In genomic region chr12:85572047-85572475, GRCm38 (mm10) we compare ENCODE assay signal across 8 mouse cellular contexts. TPM values are rescaled to one million over a fixed set of nuclear protein-coding genes. Genes with fewer than 3 reads are reported as not detected.
DNase-seq lines count a peak whose midpoint lies in the region; ATAC-seq and TF ChIP-seq lines count a peak whose summit lies in the region.
"Had no signal": no experiment of that assay in that cellular context is flagged by ENCODE, and none has a peak within 500 bp of the region (broad histone marks: within the 10 kb centered on the region; RNA-seq: fewer than 3 reads in every experiment).

No protein-coding gene starts in this region.

- no peak for TF ChIP-seq POLR2A in cerebellum, adult 2 months (IDR thresholded peaks at IDR 0.05; ENCODE audit: borderline replicate concordance, insufficient read depth, low read length)

- TF ChIP-seq CTCF in cerebellum, adult 2 months (IDR thresholded peaks at IDR 0.05; ENCODE audit: borderline replicate concordance, insufficient read depth, low read depth, low read length) = no peak
- TF ChIP-seq CTCF in forebrain, postnatal 0 days (IDR thresholded peaks at IDR 0.05; ENCODE audit: low read depth) = no peak
- no peak for TF ChIP-seq CTCF in midbrain, postnatal 0 days (IDR thresholded peaks at IDR 0.05)

- no peaks in the 10 kb centered on the region for H3K4me1 ChIP-seq in cerebellum, adult 2 months (ENCODE audit: control insufficient read depth, insufficient read depth, low read length)
- 0 out of 2 replicates have a peak, but pooled peaks cover 9% of the 10 kb centered on the region for H3K4me1 ChIP-seq in forebrain, postnatal 0 days (ENCODE audit: insufficient read depth)
- H3K4me1 ChIP-seq in midbrain, postnatal 0 days (ENCODE audit: insufficient read depth, low read length) = 0 out of 2 replicates have a peak, but pooled peaks cover 9% of the 10 kb centered on the region

- no peaks in the 10 kb centered on the region for H3K36me3 ChIP-seq in forebrain, postnatal 0 days (ENCODE audit: insufficient read depth)
- H3K36me3 ChIP-seq in midbrain, postnatal 0 days (ENCODE audit: insufficient read depth, low read length) = no peaks in the 10 kb centered on the region

- peak; percentile 94 for ATAC-seq in forebrain, postnatal 0 days
- peak; percentile 89 for ATAC-seq in midbrain, postnatal 0 days (ENCODE audit: low FRiP score)

- no peaks in the 10 kb centered on the region for H3K27me3 ChIP-seq in cerebellum, adult 2 months (ENCODE audit: control insufficient read depth, insufficient read depth, low read length)
- no peaks in the 10 kb centered on the region for H3K27me3 ChIP-seq in forebrain, postnatal 0 days (ENCODE audit: insufficient read depth, low read length)
- no peaks in the 10 kb centered on the region for H3K27me3 ChIP-seq in midbrain, postnatal 0 days (ENCODE audit: insufficient read depth, low read length)

- H3K9ac ChIP-seq in forebrain, postnatal 0 days = no peak overlapping the region
- no peak overlapping the region for H3K9ac ChIP-seq in midbrain, postnatal 0 days (replicated peaks; ENCODE audit: low read length, poor library complexity, severe bottlenecking)

- H3K27ac ChIP-seq in cerebellum, adult 2 months (ENCODE audit: insufficient read depth, low read length) = no peak overlapping the region
- H3K27ac ChIP-seq in forebrain, postnatal 0 days (ENCODE audit: low read depth, low read length) = peak overlapping the region; percentile 22
- H3K27ac ChIP-seq in midbrain, postnatal 0 days (ENCODE audit: low read depth, low read length) = 0 out of 2 replicates have a peak overlapping the region, but pooled peaks have one; percentile 26

- WGBS in cerebellum, adult 2 months = 33% methylated on average over 10 of the region's 10 CpGs
- WGBS in forebrain, postnatal 0 days = 20% methylated on average over 10 of the region's 10 CpGs
- 17% methylated on average over 10 of the region's 10 CpGs for WGBS in midbrain, postnatal 0 days

- DNase-seq in WW6 (ENCODE audit: low read depth, low spot score) = peak; percentile 48
- DNase-seq in cerebellum, adult 2 months = peak; percentile 53 to 62
- DNase-seq in forebrain, postnatal 0 days = peak; percentile 68
- peak; percentile 82 for DNase-seq in heart, postnatal 4 days
- peak; percentile 49 to 81 for DNase-seq in left cerebral cortex, postnatal 10 days (ENCODE audit: extremely low spot score in 1 of 2, low spot score in 2 of 2)
- DNase-seq in midbrain, postnatal 0 days (ENCODE audit: low spot score) = peak; percentile 86
- peak; percentile 49 to 75 for DNase-seq in urinary bladder, postnatal 36 days (ENCODE audit: low spot score in 2 of 2)

- H3K4me3 ChIP-seq in cerebellum, adult 2 months (replicated peaks; ENCODE audit: insufficient read depth, low read depth, low read length) = peak overlapping the region; percentile 36
- H3K4me3 ChIP-seq in forebrain, postnatal 0 days (ENCODE audit: low read depth, low read length) = no peak overlapping the region
- H3K4me3 ChIP-seq in midbrain, postnatal 0 days (ENCODE audit: low read depth, low read length) = no peak overlapping the region
- H3K4me3 ChIP-seq: erythroblast, embryonic 14.5 days had no signal

- H3K9me3 ChIP-seq in forebrain, postnatal 0 days (ENCODE audit: low read length) = no peaks in the 10 kb centered on the region
- no peaks in the 10 kb centered on the region for H3K9me3 ChIP-seq in midbrain, postnatal 0 days (ENCODE audit: low read length)

- peak overlapping the region; percentile 16; the same call in 1 of the 2 replicates for H3K4me2 ChIP-seq in forebrain, postnatal 0 days (ENCODE audit: low read depth)
- H3K4me2 ChIP-seq in midbrain, postnatal 0 days (ENCODE audit: low read depth, low read length, poor library complexity, severe bottlenecking) = peak overlapping the region; percentile 7; the same call in 1 of the 2 replicates

- intact Hi-C loops in left cerebral cortex, postnatal 10 days (cut with DNase I) = no loop called here

RNA-seq across cellular contexts. Expression of gene Jdp2, which starts 26.8 kb away (rescaled TPM):
- 27.5 and 28.7 TPM in 2 replicates for polyA plus RNA-seq in cerebellum, adult 2 months (2012; rRNA removed)
- 10.4 and 17.2 TPM in 2 replicates for total RNA-seq in forebrain, postnatal 0 days (2014; rRNA removed)
- 0.24 and 0.60 TPM in 2 replicates for polyA plus RNA-seq in forebrain, postnatal 0 days (2015; fragmentation: Nextera tagmentation; extraction: Ambion mirVana)
- total RNA-seq in heart, postnatal 4 days (2021) = 10 to 100 TPM in 1 of 2 experiments, 1 to 10 TPM in 1; 9.1 to 12.2 TPM
- 10 to 100 TPM; 28.2 to 39.7 TPM for total RNA-seq in left cerebral cortex, postnatal 10 days (2021)
- 15.8 and 18.4 TPM in 2 replicates for total RNA-seq in midbrain, postnatal 0 days (2014; rRNA removed)
- polyA plus RNA-seq in midbrain, postnatal 0 days (2015; fragmentation: Nextera tagmentation; extraction: Ambion mirVana) = 0.56 and 1.0 TPM in 2 replicates
